Mouse (Mus musculus) G1E (cell line): Measurements from ENCODE around the gene Hexim1. TPM values are rescaled to one million over a fixed set of nuclear protein-coding genes. Genes with fewer than 3 reads are reported as not detected.

Experiments used
- ATAC-seq: 2 replicates; pipeline ENCODE4 v1.8.0; 2016; ENCODE audit warnings: mild to moderate bottlenecking; ENCODE audit not compliant: insufficient number of reproducible peaks, poor library complexity, low FRiP score, severe bottlenecking; ENCODE audit errors: extremely low read depth
- DNase-seq: peaks from one replicate; pipeline ENCODE4 v3.0.0; 2012; ENCODE audit warnings: low spot score
- H3K27me3 ChIP-seq: 2 replicates; pipeline ENCODE4 v1.6.1; 2012; ENCODE audit warnings: mild to moderate bottlenecking, low read length, inconsistent platforms; ENCODE audit not compliant: insufficient read depth
- H3K36me3 ChIP-seq: replicated peaks from 2 replicates; pipeline ENCODE3; 2012; ENCODE audit warnings: mild to moderate bottlenecking, inconsistent platforms
- H3K4me1 ChIP-seq: 2 replicates; pipeline ENCODE4 v1.6.1; 2012; ENCODE audit warnings: low read depth, low read length, inconsistent platforms, mixed read lengths; ENCODE audit not compliant: insufficient read depth
- H3K4me3 ChIP-seq: 2 replicates; pipeline ENCODE4 v1.5.1; 2012; ENCODE audit warnings: low read depth, mild to moderate bottlenecking, inconsistent platforms, low read length, moderate library complexity, mixed read lengths
- H3K9me3 ChIP-seq: replicated peaks from 2 replicates; pipeline ENCODE4 v1.6.1; 2012; ENCODE audit warnings: inconsistent platforms
- CTCF ChIP-seq: IDR thresholded peaks from 2 replicates; pipeline ENCODE4 v1.5.1; 2012; ENCODE audit warnings: low read depth, low read length, inconsistent platforms, mixed read lengths
- GATA1 ChIP-seq: IDR thresholded peaks from 2 replicates; pipeline ENCODE4 v1.6.1; 2012; ENCODE audit warnings: borderline replicate concordance, low read length, inconsistent platforms, mixed read lengths
- GATA2 ChIP-seq: IDR thresholded peaks from 2 replicates; pipeline ENCODE4 v1.6.1; 2012; ENCODE audit warnings: low read depth, low read length, inconsistent platforms, borderline replicate concordance
- POLR2AphosphoS5 ChIP-seq: IDR thresholded peaks from 2 replicates; pipeline ENCODE4 v1.6.1; 2012; ENCODE audit warnings: low read depth, low read length, inconsistent platforms; ENCODE audit not compliant: insufficient replicate concordance
- TAL1 ChIP-seq: conservative IDR thresholded peaks from 2 replicates; pipeline ENCODE4 v1.6.1; 2012; ENCODE audit warnings: low read depth, low read length, inconsistent platforms, mixed read lengths
- polyA plus RNA-seq: library from polyadenylated mRNA; stranded (reverse); fragments of >175 nt; gene quantifications from 2 replicates; pipeline ENCODE4 v1.2.3, GENCODE M21; 2012
- total RNA-seq, 2 experiments: library from RNA; stranded (forward) in 1 of 2; stranded (reverse) in 1 of 2; fragments of 200-1000 nt in 1 of 2; fragments of >200 nt in 1 of 2; fragmentation: Nextera tagmentation in 1 of 2; gene quantifications; 2 replicates each; pipeline ENCODE4 v1.2.3; 2014 to 2017

Hexim1 gene
- total and polyA plus RNA-seq, 3 experiments = 16.6 to 39.4 (median 25.7) TPM

- TF ChIP-seq GATA2 (no peak), POLR2AphosphoS5 (no peak), CTCF (no peak), TAL1 (no peak), GATA1 (no peak)
- Histone ChIP-seq H3K4me1 (peaks cover 18% of the 10 kb centered on the region), H3K4me3 (no peak overlapping the region), H3K9me3 (no peaks in the 10 kb centered on the region), H3K36me3 (no peaks in the 10 kb centered on the region), H3K27me3 (peaks cover 59% of the 10 kb centered on the region)
- DNase-seq (no peak), ATAC-seq (no peak)
Observed at GRCm38 (mm10) chr11:103095801-103096200, 20.2 kb upstream of the Hexim1 start.

GRCm38 (mm10) chr11:103096979-103097894, 18.8 kb upstream of the Hexim1 start:
- DNase-seq (no peak), ATAC-seq (no peak)
- peaks cover 73% of the 10 kb centered on the region for H3K27me3 ChIP-seq
- H3K4me3 ChIP-seq = no peak overlapping the region
- H3K4me1 ChIP-seq = peaks cover 25% of the 10 kb centered on the region
- H3K9me3 ChIP-seq = peaks cover 5% of the 10 kb centered on the region; the same call in 1 of the 2 replicates
- TF ChIP-seq POLR2AphosphoS5 (no peak), GATA2 (no peak), TAL1 (no peak), CTCF (no peak), GATA1 (no peak)
- H3K36me3 ChIP-seq = no peaks in the 10 kb centered on the region

GRCm38 (mm10) chr11:103098531-103099190, 17.4 kb upstream of the Hexim1 start:
- H3K4me1 ChIP-seq = peaks cover 32% of the 10 kb centered on the region
- ATAC-seq (no peak), DNase-seq (no peak)
- H3K4me3 ChIP-seq = no peak overlapping the region
- H3K27me3 ChIP-seq = peaks cover 74% of the 10 kb centered on the region
- no peak for TF ChIP-seq CTCF
- no peak for TF ChIP-seq GATA1
- TF ChIP-seq POLR2AphosphoS5 = no peak
- no peak for TF ChIP-seq TAL1
- TF ChIP-seq GATA2 = no peak
- peaks cover 5% of the 10 kb centered on the region; the same call in 1 of the 2 replicates for H3K9me3 ChIP-seq
- H3K36me3 ChIP-seq = no peaks in the 10 kb centered on the region

- no peak for ATAC-seq
- peaks cover 1% of the 10 kb centered on the region for H3K36me3 ChIP-seq
- TF ChIP-seq GATA2 = no peak
- no peak for TF ChIP-seq TAL1
- no peak for TF ChIP-seq GATA1
- no peak for TF ChIP-seq POLR2AphosphoS5
- no peak for TF ChIP-seq CTCF
- H3K4me3 ChIP-seq = no peak overlapping the region
- peaks cover 5% of the 10 kb centered on the region; the same call in 1 of the 2 replicates for H3K9me3 ChIP-seq
- H3K27me3 ChIP-seq = peaks cover 70% of the 10 kb centered on the region
- DNase-seq = no peak
- peaks cover 32% of the 10 kb centered on the region for H3K4me1 ChIP-seq
Observed at GRCm38 (mm10) chr11:103099352-103099940, 16.6 kb upstream of the Hexim1 start.

DNA sequence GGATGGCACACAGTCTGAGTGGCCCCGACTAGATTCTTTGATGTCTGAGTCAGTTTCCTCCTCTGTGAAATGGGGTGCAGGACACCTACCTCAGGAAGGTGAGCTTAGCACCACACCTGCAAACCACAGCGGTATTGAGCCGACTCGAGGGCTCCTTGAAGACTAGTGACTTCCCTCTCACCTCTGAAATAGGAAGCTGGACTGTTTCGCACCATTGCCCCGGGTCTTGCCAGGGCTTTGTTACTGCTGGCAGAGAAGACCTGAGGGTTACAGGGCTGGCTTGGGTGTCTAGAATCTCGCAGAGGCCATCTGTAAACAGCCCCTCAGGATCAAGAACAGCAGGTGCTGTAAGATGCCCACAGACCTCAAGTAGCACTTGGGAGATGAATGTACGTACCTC, 15.7 kb upstream of the Hexim1 start:
- no peak for DNase-seq
- Histone ChIP-seq H3K4me3 (no peak overlapping the region), H3K36me3 (peaks cover 10% of the 10 kb centered on the region), H3K4me1 (peaks cover 37% of the 10 kb centered on the region), H3K27me3 (peaks cover 62% of the 10 kb centered on the region), H3K9me3 (peaks cover 5% of the 10 kb centered on the region; the same call in 1 of the 2 replicates)
- no peak for ATAC-seq
- TF ChIP-seq GATA1 (no peak), POLR2AphosphoS5 (no peak), GATA2 (no peak), CTCF (no peak), TAL1 (no peak)

GRCm38 (mm10) chr11:103101481-103101865, 14.6 kb upstream of the Hexim1 start, which contains the start of the genes Plcd3 and Acbd4:
TSS of gene Plcd3 (minus strand) at chr11:103101658.
TSS of gene Acbd4 (plus strand) at chr11:103101682.
- H3K4me1 ChIP-seq = peaks cover 45% of the 10 kb centered on the region
- peak within 1 kb of the TSS; percentile 75; the same call in 1 of the 2 replicates for H3K4me3 ChIP-seq
- peaks cover 5% of the 10 kb centered on the region; the same call in 1 of the 2 replicates for H3K9me3 ChIP-seq
- H3K36me3 ChIP-seq = peaks cover 17% of the 10 kb centered on the region
- DNase-seq (no peak), ATAC-seq (no peak)
- TF ChIP-seq GATA1 = no peak
- TF ChIP-seq CTCF = no peak
- TF ChIP-seq TAL1 = no peak
- TF ChIP-seq GATA2 = no peak
- TF ChIP-seq POLR2AphosphoS5 = no peak
- peaks cover 56% of the 10 kb centered on the region for H3K27me3 ChIP-seq
